Mouse (Mus musculus) megakaryocyte, embryonic 14.5 days (primary cell): Measurements from ENCODE around the gene Wdr78.

Experiments used
- FLI1 ChIP-seq: IDR thresholded peaks from 2 replicates; pipeline ENCODE4 v1.6.1; 2012; ENCODE audit warnings: low read length, inconsistent platforms, mixed read lengths
- GATA1 ChIP-seq: IDR thresholded peaks from 3 replicates; pipeline ENCODE4 v1.6.1; 2012; ENCODE audit warnings: mixed read lengths, low read length, inconsistent platforms, borderline replicate concordance

GRCm38 (mm10) chr4:103039838-103040191 lies 74.5 kb downstream of the Wdr78 start:
- TF ChIP-seq GATA1 = no peak
- TF ChIP-seq FLI1 = no peak
